Mouse (Mus musculus) heart, postnatal 14 days (tissue): Measurements from ENCODE around the gene Gm37240. TPM values are rescaled to one million over a fixed set of nuclear protein-coding genes. Genes with fewer than 3 reads are reported as not detected.

ENCODE experiments used
- DNase-seq, 2 experiments: peaks; one replicate each; pipeline ENCODE4 v3.0.0; 2021 to 2022
- intact Hi-C: fragments of 180-260 bp; cut with DNase I; formaldehyde crosslinking; loops from one replicate; pipeline ENCODE4 v1.15.1; 2025
- total RNA-seq, 2 experiments: library from RNA; stranded (reverse); gene quantifications; 2 replicates each; pipeline ENCODE4 v1.2.3; 2021

Gene Gm37240
- total RNA-seq, 2 experiments from 2014 or later: 39.0 to 42.7 TPM

- DNase-seq: no peak
- intact Hi-C loops: no loop called here
Observed at GRCm38 (mm10) chr3:85048569-85048968, 838.7 kb downstream of the Gm37240 start.

DNA sequence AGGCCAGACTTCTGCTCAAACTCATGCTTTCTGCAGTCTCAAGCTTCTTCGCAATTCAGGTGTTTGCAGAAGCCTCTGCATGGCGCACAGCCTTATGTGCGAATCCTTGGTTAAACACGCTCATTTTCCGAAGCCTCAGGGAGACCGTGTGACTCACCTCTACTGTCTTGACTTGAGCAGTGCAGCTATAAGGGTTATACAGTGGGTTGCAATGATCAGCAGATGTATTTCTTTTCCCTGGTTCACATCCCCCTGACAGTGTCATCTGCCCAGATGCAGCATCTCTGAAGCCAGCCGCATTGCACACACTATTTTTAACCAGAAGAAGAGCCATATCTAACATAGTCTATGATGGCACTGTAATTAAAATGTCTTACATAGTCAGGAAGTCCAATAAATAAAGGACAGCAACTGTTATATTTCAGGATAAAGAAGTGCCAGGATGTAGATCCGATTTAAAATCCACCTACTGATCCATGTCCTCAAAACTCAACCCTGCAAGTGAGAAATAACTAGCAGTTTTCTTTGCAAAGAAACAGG is 843.6 kb downstream of the Gm37240 start:
- DNase-seq: no peak
- intact Hi-C loops: no loop called here

- intact Hi-C loops: no loop called here
- DNase-seq: no peak
Observed at GRCm38 (mm10) chr3:85042126-85042525, 845.2 kb downstream of the Gm37240 start.

DNA sequence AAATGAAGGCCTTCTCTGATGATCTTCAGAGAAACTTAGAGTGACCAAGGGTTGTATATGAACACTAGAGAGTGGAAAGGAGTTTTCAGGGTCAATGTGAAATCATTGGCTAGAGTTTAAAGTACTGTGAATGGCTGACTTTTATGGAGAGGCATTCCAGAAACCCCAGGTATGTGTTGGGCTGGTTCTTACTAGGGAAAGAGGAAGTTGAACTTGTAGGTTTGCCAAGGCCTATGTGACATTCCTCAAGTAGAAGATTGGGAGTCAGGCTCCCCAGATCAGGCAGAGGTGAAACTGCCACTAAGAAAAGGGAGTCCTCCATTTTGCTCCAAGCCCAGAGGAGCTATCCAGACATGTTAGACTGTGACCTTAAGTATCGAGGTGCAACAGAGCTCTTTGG is 858.2 kb downstream of the Gm37240 start:
- intact Hi-C loops: no loop called here
- DNase-seq: no peak

DNA sequence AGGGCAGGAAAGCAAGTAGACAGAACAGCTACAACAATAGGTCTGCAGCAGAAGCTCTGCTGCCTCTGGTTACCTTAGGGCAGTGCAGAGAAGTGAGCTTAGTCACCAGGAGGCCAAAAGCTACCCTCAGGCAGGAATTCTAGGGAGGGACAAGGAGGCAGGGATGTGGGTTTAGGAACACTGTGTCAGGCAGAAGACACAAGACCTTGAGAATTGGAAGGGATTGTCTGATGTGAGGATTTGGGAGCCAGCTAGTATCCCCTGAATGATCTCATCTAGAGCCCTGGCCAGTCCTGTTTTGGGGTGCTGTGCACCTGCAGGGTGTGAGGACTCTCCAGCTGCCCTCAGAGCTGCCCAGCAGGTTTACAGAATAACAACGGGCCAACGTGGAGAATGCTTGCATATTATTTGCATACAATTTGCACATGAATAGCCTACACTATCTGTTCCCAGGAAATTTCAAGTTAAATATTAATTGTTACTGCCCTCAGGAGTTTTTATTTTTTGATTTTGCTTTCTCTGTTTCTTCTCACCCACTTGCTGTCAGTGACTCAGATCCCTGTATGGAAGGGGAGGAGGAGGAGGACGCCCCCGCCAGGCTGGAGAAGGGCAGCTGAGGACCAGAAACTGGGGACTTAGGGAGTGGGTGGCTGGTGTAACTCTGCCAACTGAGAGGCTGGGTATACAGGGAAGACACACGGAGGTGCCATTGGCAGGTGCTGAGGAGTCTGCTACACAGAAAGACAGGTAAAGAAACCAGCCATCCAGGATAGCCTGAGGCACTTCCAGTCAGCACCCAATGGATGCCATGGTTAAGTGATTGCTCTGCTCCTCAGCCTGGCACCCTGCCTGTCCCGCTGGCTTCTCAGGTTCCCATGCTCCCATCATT is 862.3 kb downstream of the Gm37240 start:
- no peak for DNase-seq
- intact Hi-C loops: no loop called here

GRCm38 (mm10) chr3:85024237-85024636 is 863.1 kb downstream of the Gm37240 start:
- intact Hi-C loops: no loop called here
- DNase-seq: no peak

DNA sequence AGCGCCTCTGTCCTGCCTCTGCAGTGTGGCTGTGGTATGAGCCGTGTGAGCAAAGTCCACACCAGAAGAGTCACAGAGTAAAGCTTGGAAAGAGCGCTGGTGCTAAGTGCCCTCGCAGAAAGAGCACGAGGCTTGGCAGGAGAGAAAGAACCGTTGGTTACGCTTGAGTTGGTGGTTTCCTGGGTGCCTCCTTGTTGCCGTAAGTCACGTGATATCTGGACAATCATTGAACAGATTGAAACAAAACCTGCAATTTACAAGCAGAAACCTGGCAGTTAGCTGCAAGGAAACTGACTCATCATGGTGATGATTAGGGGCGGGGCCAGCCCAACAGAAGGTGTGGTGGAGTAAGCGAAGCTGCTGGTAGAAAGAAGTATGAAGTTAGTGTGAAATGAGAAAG is 864.5 kb downstream of the Gm37240 start:
- intact Hi-C loops: no loop called here
- no peak for DNase-seq

- DNase-seq: no peak
- intact Hi-C loops: no loop called here
Observed at GRCm38 (mm10) chr3:85021816-85022215, 865.5 kb downstream of the Gm37240 start.

DNA sequence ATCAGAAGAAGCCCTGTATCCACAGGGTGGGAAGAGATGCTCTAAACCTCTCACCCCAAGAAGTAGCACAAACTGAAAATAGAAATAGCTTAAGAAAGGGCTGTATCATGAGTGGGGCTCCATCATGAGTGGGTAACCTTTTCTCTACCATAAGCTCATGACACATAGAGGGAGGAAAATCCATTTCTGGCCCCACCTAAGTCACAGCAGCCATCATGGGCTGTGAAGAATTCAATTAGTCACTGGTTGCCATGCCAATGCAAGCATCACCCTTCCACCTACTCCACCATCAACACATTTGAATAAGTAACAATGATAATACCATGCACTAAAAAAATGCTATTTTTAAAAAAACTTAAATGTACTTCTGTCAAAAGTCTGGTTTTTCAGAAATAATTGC is 867.2 kb downstream of the Gm37240 start:
- intact Hi-C loops: no loop called here
- DNase-seq: no peak

DNA sequence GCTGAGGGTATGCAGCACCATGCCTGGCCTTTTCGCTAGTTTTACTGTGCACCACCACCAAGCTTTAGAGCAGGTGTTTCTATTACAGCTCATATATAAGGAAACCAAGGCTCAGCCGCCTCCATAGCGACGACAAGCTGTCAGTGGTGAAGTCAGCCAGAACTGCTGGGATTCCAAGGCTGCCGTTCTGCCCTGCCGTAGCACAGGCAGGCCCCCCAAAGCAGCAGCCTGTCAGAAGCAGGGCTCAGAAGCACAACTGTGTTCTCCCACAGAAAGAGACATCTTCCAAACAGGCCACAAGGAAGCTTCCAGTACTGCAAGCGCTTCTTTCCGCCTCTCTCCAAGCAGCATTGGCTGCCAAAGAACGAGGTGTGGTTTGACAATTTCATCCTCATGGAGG is 871.7 kb downstream of the Gm37240 start:
- peak in 1 of 2 experiments; percentile 1 for DNase-seq
- intact Hi-C loops: no loop called here

GRCm38 (mm10) chr3:85012889-85013288 is 874.4 kb downstream of the Gm37240 start:
- no peak for DNase-seq
- intact Hi-C loops: no loop called here

DNA sequence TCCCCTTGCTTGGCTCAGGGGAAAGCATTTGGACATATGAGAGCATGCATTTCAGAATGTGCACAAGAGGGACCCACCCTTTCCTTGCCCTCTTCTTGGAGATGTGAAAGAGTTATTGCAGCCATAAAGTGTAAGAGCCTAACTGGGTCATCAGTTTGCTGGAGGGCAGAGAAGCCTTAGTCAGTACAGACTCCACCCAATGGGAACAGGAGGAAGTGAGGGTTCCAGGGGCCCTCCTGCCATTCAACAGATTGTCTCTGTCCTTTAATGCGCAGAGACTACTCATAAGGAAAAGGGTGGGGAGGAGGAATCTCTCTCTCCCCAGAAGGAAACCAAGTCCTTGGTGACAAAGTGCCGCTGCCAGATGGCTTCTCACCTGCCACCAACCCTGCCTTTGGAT is 882.1 kb downstream of the Gm37240 start:
- no peak for DNase-seq
- intact Hi-C loops: no loop called here

GRCm38 (mm10) chr3:84988880-84989279 is 898.4 kb downstream of the Gm37240 start:
- no peak for DNase-seq

GRCm38 (mm10) chr3:84985121-84985625 is 902.1 kb downstream of the Gm37240 start:
- intact Hi-C loops: no loop called here
- no peak for DNase-seq

More at GRCm38 (mm10) chr3:84988880-84989279, 898.4 kb downstream of the Gm37240 start:
- intact Hi-C loops: no loop called here

DNA sequence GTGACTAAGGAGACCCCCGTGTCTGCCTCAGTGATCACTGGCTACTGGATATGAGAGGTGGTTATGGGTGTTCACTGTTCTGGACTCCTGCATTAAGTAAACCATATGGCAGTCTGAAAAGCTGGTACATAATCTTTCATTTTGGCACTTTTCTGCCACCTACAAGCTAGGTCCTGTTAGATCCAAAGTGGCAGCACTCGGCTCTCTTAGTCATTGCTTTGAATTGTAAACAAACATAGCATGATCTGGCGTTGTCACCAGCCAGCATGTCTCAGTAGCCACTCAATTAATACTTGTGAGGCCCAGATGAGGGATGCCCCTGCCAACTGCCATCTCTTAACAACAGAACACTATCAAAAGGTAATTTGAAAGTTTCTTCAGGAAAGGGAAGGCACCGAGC is 904.6 kb downstream of the Gm37240 start:
- intact Hi-C loops: no loop called here
- DNase-seq: no peak

DNA sequence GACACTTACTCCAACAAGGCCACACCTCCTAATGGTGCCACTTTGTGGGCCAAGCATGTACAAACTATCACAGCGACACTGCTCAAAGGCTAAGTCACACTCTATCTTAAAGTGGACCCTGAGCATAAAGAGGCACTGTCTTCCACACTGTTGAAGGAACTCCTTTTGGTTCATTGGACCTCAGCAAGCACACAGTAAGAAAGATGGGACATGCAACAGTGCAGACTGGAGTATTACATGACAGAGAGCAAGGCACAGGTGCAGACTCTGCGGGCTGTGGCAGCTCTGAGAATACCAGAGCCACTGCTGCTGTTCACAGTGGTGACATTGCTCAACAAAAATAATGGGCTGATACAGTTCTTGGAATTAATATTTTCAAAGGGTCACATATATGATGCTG is 907.2 kb downstream of the Gm37240 start:
- intact Hi-C loops: no loop called here
- DNase-seq: no peak

GRCm38 (mm10) chr3:84978676-84979075 is 908.6 kb downstream of the Gm37240 start:
- DNase-seq: no peak
- intact Hi-C loops: no loop called here

- intact Hi-C loops: no loop called here
- DNase-seq: no peak
Observed at GRCm38 (mm10) chr3:84974193-84974592, 913.1 kb downstream of the Gm37240 start.

- DNase-seq: no peak
- intact Hi-C loops: no loop called here
Observed at GRCm38 (mm10) chr3:84972881-84973280, 914.4 kb downstream of the Gm37240 start.

GRCm38 (mm10) chr3:84971561-84971960 is 915.8 kb downstream of the Gm37240 start:
- DNase-seq: no peak
- intact Hi-C loops: no loop called here

GRCm38 (mm10) chr3:84967364-84967763 is 920.0 kb downstream of the Gm37240 start:
- intact Hi-C loops: no loop called here
- no peak for DNase-seq

GRCm38 (mm10) chr3:84965156-84965555 is 922.2 kb downstream of the Gm37240 start:
- DNase-seq: no peak
- intact Hi-C loops: no loop called here
